Comparison of ENCODE assay signal across 16 mouse cellular contexts in genomic region chr1:190383256-190383838, GRCm38 (mm10).
"Had no signal": no experiment of that assay in that cellular context is flagged by ENCODE, and none has a peak within 500 bp of the region (broad histone marks: within the 10 kb centered on the region; RNA-seq: fewer than 3 reads in every experiment).

No protein-coding gene starts in this region.

- H3K9me3 ChIP-seq: lung, embryonic 15.5 days; midbrain, embryonic 13.5 days; midbrain, embryonic 15.5 days; neural tube, embryonic 12.5 days; stomach, embryonic 15.5 days had no signal

- DNase-seq: lung, adult 2 months; lung, postnatal 14 days; lung, postnatal 36 days; right cerebral cortex, postnatal 14 days; thymus, adult 2 months; thymus, postnatal 25 days; thymus, postnatal 4 days had no signal

- H3K9ac ChIP-seq: lung, embryonic 15.5 days; midbrain, embryonic 13.5 days; midbrain, embryonic 15.5 days; neural tube, embryonic 12.5 days; stomach, embryonic 15.5 days had no signal

- ATAC-seq: lung, postnatal 0 days; midbrain, embryonic 15.5 days had no signal

- H3K4me1 ChIP-seq: lung, embryonic 15.5 days; megakaryocyte, embryonic 14.5 days; stomach, embryonic 15.5 days had no signal

- H3K4me2 ChIP-seq: lung, embryonic 15.5 days; midbrain, embryonic 13.5 days; midbrain, embryonic 15.5 days; stomach, embryonic 15.5 days had no signal

- H3K27me3 ChIP-seq: lung, embryonic 15.5 days; megakaryocyte, embryonic 14.5 days; neural tube, embryonic 12.5 days; stomach, embryonic 15.5 days had no signal

- H3K4me3 ChIP-seq: lung, embryonic 15.5 days; megakaryocyte, embryonic 14.5 days; midbrain, embryonic 13.5 days; midbrain, embryonic 15.5 days; neural tube, embryonic 12.5 days; stomach, embryonic 15.5 days had no signal

- H3K36me3 ChIP-seq: lung, embryonic 15.5 days; midbrain, embryonic 13.5 days; midbrain, embryonic 15.5 days; neural tube, embryonic 12.5 days; stomach, embryonic 15.5 days had no signal

- H3K27ac ChIP-seq: lung, embryonic 15.5 days; macrophage; midbrain, embryonic 13.5 days; midbrain, embryonic 15.5 days; neural tube, embryonic 12.5 days; stomach, embryonic 15.5 days; stomach, postnatal 0 days had no signal
